Mouse (Mus musculus): ENCODE measurements around the gene Sardh.

GRCm38 (mm10) chr2:27284441-27284840, 36.3 kb upstream of the Sardh start:
- TF ChIP-seq TCF12 (IDR thresholded peaks at IDR 0.05; ENCODE audit: insufficient read depth, poor library complexity, severe bottlenecking), result no peak
- no peak for TF ChIP-seq MYOG (IDR thresholded peaks at IDR 0.05; ENCODE audit: control insufficient read depth in 1 of 3, insufficient read depth in 1 of 3, insufficient read length in 2 of 3, low read depth in 2 of 3)
- no peak for TF ChIP-seq POLR2A (IDR thresholded peaks at IDR 0.05; ENCODE audit: insufficient read length, low read depth)
- no peak for TF ChIP-seq MAX (IDR thresholded peaks at IDR 0.05; ENCODE audit: low read depth)
- no peak for TF ChIP-seq POLR2AphosphoS2 (IDR thresholded peaks at IDR 0.05; ENCODE audit: insufficient read length, low read depth)
- TF ChIP-seq E2F4 (IDR thresholded peaks at IDR 0.05; ENCODE audit: insufficient read depth), result no peak
- TF ChIP-seq TCF3 (IDR thresholded peaks at IDR 0.05; ENCODE audit: insufficient read length, low read depth), result no peak
